18 mouse cellular contexts compared by ENCODE assay signal in the genomic region with DNA sequence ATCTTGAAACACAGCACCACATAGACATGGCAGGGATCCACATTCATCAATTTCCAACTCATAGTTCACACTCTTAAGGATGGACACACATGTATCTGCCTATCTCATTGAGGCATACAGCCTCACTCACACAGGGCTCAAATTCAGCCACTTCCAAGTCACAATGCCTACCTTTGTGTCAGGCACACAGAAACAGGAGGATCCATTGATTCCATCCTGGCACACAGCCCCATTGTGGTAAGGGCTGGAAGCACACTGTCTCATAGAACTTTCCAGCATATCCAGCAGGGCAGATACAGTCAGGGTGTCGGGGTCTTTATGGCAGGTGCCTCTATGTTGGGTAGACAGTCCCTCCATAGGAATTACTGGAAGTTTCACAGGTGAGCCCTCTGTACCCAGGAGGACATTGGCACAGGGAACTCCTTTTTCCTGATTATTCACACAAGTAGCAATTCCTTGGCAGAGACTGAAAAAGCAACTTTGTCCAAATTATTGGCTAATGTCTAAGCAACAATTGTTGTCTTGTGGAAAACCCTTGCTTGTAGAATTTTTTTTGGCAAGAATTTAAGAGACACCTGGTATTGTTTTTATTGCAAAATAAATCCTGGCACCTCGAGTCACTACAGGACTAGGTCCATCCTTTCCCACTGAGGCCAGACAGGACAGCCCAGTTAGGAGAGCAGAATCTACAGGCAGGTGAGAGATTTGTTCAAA.
DNase-seq lines count a peak whose midpoint lies in the region; ATAC-seq lines count a peak whose summit lies in the region.
"Had no signal": no experiment of that assay in that cellular context is flagged by ENCODE, and none has a peak within 500 bp of the region (broad histone marks: within the 10 kb centered on the region; RNA-seq: fewer than 3 reads in every experiment).

No protein-coding gene starts in this region.

- no peak for ATAC-seq in monocyte, adult 5-6 weeks (replicated peaks; ENCODE audit: insufficient number of reproducible peaks, low FRiP score, low TSS enrichment, poor library complexity, severe bottlenecking)
- ATAC-seq: activated CD4-positive, CD25-positive, alpha-beta regulatory T cell, adult 4 months; CD4-positive, CD25-positive, alpha-beta regulatory T cell, adult 4 months; forebrain, embryonic 15.5 days; inflammation-experienced regulatory T-cells, adult 6 months; midbrain, embryonic 13.5 days had no signal

- peak; percentile 4 to 5 for DNase-seq in cerebellum, adult 18-20 months
- no peak for DNase-seq in cerebellum, postnatal 25 days
- peak; percentile 43 to 55 for DNase-seq in layer of hippocampus, adult 8-10 months (ENCODE audit: low spot score in 2 of 2)
- no peak for DNase-seq in layer of hippocampus, postnatal 25 days (ENCODE audit: extremely low spot score in 1 of 2, low spot score in 1 of 2)
- DNase-seq in right cerebral cortex, postnatal 10 days (ENCODE audit: low spot score in 2 of 2), result peak; percentile 24 to 26
- DNase-seq in right cerebral cortex, postnatal 36 days (ENCODE audit: low spot score in 2 of 2), result no peak
- DNase-seq in spleen, postnatal 36 days (ENCODE audit: low spot score in 2 of 2), result no peak
- DNase-seq: adrenal gland, postnatal 14 days; kidney, adult 2 months; kidney, postnatal 10 days; lung, postnatal 10 days; thymus, postnatal 36 days had no signal

Comparison
In these comparisons a context has a peak if more than half of its experiments do, and no peak if none do; other contexts are left out.
1. DNase-seq: peak in cerebellum, adult 18-20 months (2 of 2), layer of hippocampus, adult 8-10 months (2 of 2) and right cerebral cortex, postnatal 10 days (2 of 2); none in cerebellum, postnatal 25 days (0 of 2), layer of hippocampus, postnatal 25 days (0 of 2), right cerebral cortex, postnatal 36 days (0 of 2) and spleen, postnatal 36 days (0 of 2).